ENCODE assay signal across 21 mouse cellular contexts in genomic region chr9:22788850-22789249, GRCm38 (mm10).
"Had no signal": no experiment of that assay in that cellular context is flagged by ENCODE, and none has a peak within 500 bp of the region (broad histone marks: within the 10 kb centered on the region; RNA-seq: fewer than 3 reads in every experiment).

No protein-coding gene starts in this region.

- DNase-seq: kidney, adult 2 months; kidney, postnatal 10 days; kidney, postnatal 36 days; liver; lung, adult 18-20 months; lung, postnatal 10 days; lung, postnatal 36 days; right cerebral cortex, postnatal 14 days; right cerebral cortex, postnatal 4 days; thymus, adult 2 months; thymus, postnatal 14 days had no signal

- H3K4me3 ChIP-seq: limb, embryonic 10.5 days; limb, embryonic 13.5 days; liver, embryonic 12.5 days; liver, embryonic 15.5 days; lung, embryonic 15.5 days; megakaryocyte, embryonic 14.5 days; midbrain, embryonic 12.5 days; midbrain, embryonic 15.5 days had no signal

- H3K27ac ChIP-seq: limb, embryonic 10.5 days; limb, embryonic 13.5 days; liver, embryonic 12.5 days; liver, embryonic 15.5 days; lung, embryonic 15.5 days; midbrain, embryonic 12.5 days; midbrain, embryonic 15.5 days; stomach, postnatal 0 days had no signal

- ATAC-seq: intestine, postnatal 0 days; liver, embryonic 12.5 days; midbrain, embryonic 15.5 days had no signal

- H3K36me3 ChIP-seq: limb, embryonic 10.5 days; limb, embryonic 13.5 days; liver, embryonic 12.5 days; liver, embryonic 15.5 days; lung, embryonic 15.5 days; midbrain, embryonic 12.5 days; midbrain, embryonic 15.5 days had no signal

- H3K27me3 ChIP-seq: liver, embryonic 15.5 days; lung, embryonic 15.5 days; midbrain, embryonic 12.5 days; midbrain, embryonic 15.5 days had no signal
